Mouse (Mus musculus): ENCODE results near the gene Celf3. TPM values are rescaled to one million over a fixed set of nuclear protein-coding genes. Genes with fewer than 3 reads are reported as not detected.

The Celf3 gene
- polyA plus RNA-seq, 1 experiment from 2014 or later: 26.0 TPM

Other genes with a start within 250 kb of the Celf3 start
- not detected in 2 replicates for gene Gm4778, start 214.3 kb upstream of the Celf3 start, polyA plus RNA-seq (2015; fragmentation: Nextera tagmentation; extraction: Ambion mirVana)
- gene Them4, start 168.2 kb upstream of the Celf3 start, polyA plus RNA-seq (2015; fragmentation: Nextera tagmentation; extraction: Ambion mirVana): 15.6 and 18.7 TPM in 2 replicates
- gene Them5, start 136.2 kb upstream of the Celf3 start, polyA plus RNA-seq (2015; fragmentation: Nextera tagmentation; extraction: Ambion mirVana): not detected in 2 replicates
- gene C2cd4d, start 115.9 kb upstream of the Celf3 start, polyA plus RNA-seq (2015; fragmentation: Nextera tagmentation; extraction: Ambion mirVana): 0.59 and 0.81 TPM in 2 replicates
- gene Rorc, start 105.5 kb upstream of the Celf3 start, polyA plus RNA-seq (2015; fragmentation: Nextera tagmentation; extraction: Ambion mirVana): 6.8 and 7.9 TPM in 2 replicates
- gene Lingo4, start 79.8 kb upstream of the Celf3 start, polyA plus RNA-seq (2015; fragmentation: Nextera tagmentation; extraction: Ambion mirVana): 0.41 and 0.58 TPM in 2 replicates
- 11.5 and 11.9 TPM in 2 replicates for gene Tdrkh, start 65.0 kb upstream of the Celf3 start, polyA plus RNA-seq (2015; fragmentation: Nextera tagmentation; extraction: Ambion mirVana)
- gene Mrpl9, start 35.0 kb upstream of the Celf3 start, polyA plus RNA-seq (2015; fragmentation: Nextera tagmentation; extraction: Ambion mirVana): 69.3 TPM in 2 replicates
- 0.36 and 0.48 TPM in 2 replicates for gene Oaz3, start 34.4 kb upstream of the Celf3 start, polyA plus RNA-seq (2015; fragmentation: Nextera tagmentation; extraction: Ambion mirVana)
- 5.5 and 5.6 TPM in 2 replicates for gene Riiad1, start 2.0 kb downstream of the Celf3 start, polyA plus RNA-seq (2015; fragmentation: Nextera tagmentation; extraction: Ambion mirVana)
- gene Snx27, start 104.4 kb downstream of the Celf3 start, polyA plus RNA-seq (2015; fragmentation: Nextera tagmentation; extraction: Ambion mirVana): 35.5 and 36.2 TPM in 2 replicates
- gene Gm10972, start 164.8 kb downstream of the Celf3 start, polyA plus RNA-seq (2015; fragmentation: Nextera tagmentation; extraction: Ambion mirVana): not detected in 2 replicates
- gene Tuft1, start 180.6 kb downstream of the Celf3 start, polyA plus RNA-seq (2015; fragmentation: Nextera tagmentation; extraction: Ambion mirVana): 10.2 and 11.6 TPM in 2 replicates
- gene Selenbp2, start 215.3 kb downstream of the Celf3 start, polyA plus RNA-seq (2015; fragmentation: Nextera tagmentation; extraction: Ambion mirVana): 4.0 and 5.5 TPM in 2 replicates